Mouse (Mus musculus) pancreas, adult 10 weeks (tissue): ENCODE results near the gene Ube2g2. TPM values are rescaled to one million over a fixed set of nuclear protein-coding genes. Genes with fewer than 3 reads are reported as not detected.

Experiments used
- polyA plus RNA-seq: library from polyadenylated mRNA; stranded (reverse); fragments of 350-450 nt; fragmentation: Illumina TruSeq; extraction: RNeasy Lipid Tissue Mini Kit (QIAGEN cat#74804); gene quantifications from one replicate; pipeline ENCODE4 v1.2.3, GENCODE M21; 2015; ENCODE audit warnings: low read depth, low replicate concordance; ENCODE audit not compliant: insufficient read depth

The Ube2g2 gene
- polyA plus RNA-seq = 14.4 TPM

DNA sequence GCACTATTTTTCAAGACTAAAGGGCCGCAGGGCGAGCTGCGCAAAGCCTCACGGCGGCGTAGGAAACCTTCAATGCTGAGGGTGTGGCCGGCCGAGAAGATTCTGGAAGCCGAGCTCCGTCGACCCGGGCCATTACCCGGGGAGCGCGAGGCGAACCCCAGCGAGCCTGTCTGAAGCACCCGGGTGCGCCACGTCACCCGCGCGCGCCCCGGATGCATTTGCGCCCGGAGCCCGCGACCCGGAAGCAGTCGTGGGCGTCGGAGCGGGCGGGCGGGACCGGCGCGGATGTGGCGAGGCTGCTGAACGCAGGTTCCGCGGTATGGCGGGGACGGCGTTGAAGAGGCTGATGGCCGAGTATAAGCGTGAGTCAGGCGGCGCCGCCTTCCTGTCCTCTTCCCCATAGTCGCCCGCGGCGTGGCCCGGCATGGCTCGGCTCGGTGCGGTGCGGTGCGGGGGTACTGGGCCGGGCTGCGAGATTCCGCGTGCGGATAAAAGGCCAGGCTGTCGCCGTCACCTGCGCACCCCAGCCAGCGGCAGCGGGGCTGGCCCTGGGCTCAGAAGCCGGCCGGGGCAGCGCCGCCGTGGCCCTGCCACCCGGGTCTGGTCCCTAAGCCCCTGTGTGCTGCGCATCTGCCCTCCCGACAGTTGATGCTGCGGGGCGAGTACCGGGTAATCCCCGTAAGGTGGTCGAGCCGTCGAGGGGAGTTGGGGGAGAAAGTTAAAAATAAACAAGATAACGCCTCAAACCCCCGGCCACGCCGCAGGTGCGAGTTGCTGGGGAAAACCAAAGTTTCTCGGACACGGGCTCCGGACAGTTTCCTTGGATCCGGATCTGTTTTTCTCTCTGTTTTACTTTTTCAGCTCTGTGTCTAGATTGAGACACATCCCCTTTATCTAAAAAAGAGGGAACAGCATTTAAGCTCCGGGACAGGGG is at the start of gene Ube2g2:
TSS of gene Ube2g2 (plus strand) at position 221 of the 934 bp plus-strand sequence.

DNA sequence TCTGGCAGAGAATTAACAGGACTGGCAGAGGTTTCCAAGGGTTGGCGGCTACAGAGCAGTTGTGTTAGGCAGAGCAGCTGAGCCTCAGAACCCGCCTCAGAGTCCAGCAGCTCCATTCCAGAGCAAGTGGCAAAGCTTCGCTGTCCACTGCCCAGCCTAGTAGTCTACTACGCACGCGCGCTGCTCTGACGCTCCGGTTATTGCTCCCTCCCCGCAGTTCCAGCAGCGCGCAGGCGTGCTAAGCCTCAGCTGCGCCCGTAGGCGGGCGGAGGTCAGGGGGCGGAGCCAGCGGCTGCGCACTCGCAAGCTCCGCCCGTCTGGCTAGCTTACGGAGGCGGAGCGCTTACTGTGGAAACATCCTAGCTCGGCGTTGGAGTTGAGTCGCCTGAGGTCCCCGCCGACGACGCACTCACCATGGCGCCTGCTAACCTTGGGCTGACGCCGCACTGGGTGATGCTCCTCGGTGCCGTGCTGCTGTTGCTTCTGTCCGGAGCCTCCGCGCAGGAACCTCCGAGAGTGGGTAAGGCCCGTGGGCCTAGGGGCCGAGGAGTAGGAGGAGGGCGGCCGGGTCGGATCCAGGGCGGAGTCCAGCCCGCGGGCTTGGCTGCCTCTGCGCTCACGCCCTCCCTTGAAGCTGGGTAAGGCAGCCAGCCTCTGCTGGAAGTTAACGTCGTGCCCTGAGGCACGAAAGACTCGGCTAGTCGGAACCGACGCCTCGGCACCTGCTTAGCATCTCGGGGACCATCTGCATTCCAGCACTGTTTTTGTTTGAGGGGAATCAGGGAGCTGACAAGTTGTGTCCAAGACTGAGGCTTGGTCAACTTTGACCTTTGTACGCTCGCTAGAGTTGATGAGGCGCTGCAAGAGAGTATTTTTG is 40.4 kb upstream of the Ube2g2 start, which contains the start of gene Pttg1ip:
TSS of gene Pttg1ip (plus strand) at position 313 of the 877 bp plus-strand sequence.

DNA sequence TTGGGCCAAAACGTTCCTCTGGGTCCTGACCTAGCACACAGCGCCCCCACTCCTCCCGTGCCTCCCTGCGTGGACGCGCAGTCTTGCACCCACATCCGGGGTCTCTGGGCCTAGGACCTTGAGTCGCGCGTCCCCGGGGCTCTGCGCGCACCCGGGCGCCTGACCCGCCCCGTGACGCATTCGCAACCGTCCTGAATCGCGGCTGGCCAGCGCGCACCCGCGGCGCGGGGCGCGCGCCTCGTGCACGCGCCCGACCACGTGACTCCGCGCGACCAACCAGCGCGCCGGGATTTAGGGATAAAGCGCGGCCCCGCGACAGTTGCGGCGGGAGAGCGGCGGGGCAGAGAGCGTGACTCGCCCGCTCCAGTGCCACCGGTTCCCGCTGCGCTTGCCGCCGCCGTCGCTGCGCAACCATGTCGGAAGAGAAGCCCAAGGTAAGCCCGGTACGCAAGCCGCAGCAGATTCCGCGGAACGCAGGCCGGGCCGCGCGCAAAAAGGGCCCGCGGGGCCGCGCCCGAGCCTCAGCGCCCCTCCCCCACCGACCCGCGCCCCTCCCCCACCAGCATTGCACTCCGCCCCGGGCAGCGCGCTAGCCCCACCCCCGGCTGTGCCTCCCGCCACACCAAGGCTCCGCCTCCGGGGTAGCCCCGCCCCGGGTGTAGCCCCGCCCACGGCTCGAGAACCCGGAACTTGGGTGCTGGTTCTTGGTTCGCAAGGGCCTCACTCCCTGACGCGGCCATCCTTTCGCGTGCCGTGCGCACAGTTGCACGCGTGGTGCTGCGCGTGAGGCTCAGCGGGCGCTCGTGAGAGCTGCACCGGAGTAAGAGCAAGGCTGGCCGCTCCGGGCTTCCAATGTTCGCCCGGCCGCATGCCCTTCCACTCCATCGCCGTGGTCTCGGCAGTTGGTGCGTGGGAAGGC is 15.9 kb upstream of the Ube2g2 start, which contains the start of the genes Sumo3 and Gm49325:
TSS of gene Sumo3 (plus strand) at position 190 of the 919 bp plus-strand sequence.
TSS of gene Gm49325 (plus strand) at position 290 of the 919 bp plus-strand sequence.

DNA sequence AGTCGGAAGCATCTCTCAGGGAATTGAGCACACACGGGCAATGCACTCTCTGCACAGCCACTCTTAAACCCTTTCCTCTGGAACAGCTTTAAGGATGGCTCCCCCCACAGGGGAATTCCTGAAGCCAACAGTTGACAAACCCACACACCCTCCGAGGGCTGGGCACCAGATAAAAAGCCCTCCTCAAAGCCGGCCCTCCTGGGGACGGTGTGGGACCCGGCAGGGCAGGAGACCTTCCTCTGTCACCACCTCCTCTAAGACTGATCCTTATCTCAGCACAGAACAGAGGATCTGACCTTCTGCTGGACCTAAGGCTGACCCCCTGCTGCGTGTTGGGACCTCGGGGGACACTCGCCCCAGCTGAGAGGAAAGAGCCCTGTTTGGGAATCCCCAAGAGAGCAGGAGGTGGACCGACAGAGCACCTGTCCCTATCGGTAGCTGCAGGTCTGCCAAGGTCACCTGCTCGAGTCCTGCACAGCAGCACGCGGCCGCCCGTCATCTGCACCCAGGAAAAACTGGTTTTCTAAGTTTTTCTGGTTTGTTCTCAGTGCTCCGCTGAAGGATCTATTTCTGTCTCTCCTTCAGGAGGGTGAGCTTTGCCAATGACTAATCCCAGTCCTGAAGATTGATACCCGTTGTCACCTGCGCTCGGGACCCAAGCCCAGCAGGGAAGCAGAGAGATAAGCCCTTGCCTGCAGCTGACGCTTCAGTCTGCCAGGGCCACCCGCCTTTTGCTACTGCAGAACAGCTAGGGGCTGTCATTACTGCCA is 64.0 kb downstream of the Ube2g2 start, which contains the start of gene Tspear:
TSS of gene Tspear (plus strand) at position 675 of the 770 bp plus-strand sequence.

DNA sequence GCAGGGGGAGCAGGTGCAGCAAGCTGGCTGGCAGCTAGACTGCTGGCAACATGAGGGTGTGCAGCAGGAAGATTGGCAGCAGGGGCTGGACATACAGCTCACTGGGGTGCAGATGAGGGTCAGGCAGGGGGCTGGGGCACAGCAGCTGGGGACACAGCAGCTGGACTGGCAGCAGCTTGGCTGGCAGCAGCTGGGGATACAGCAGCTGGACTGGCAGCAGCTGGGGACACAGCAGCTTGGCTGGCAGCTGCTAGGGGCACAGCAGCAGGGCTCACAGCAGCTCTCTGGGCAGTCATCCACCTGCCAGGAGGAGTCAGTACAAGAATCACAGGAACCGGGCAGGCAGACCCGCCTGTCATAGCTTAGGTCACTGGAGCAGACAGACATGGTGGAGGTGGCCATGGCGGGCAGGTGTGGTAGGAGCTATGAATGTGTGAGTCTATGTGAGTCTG is 68.3 kb downstream of the Ube2g2 start, which contains the start of gene Gm19402:
TSS of gene Gm19402 (minus strand) at position 402 of the 452 bp plus-strand sequence.

Other genes starting within 250 kb of the Ube2g2 start
- 5.1 TPM for gene Adarb1, start 204.0 kb upstream of the Ube2g2 start, polyA plus RNA-seq
- 5.0 TPM for gene Fam207a, start 106.5 kb upstream of the Ube2g2 start, polyA plus RNA-seq
- gene Itgb2, start 92.0 kb upstream of the Ube2g2 start, polyA plus RNA-seq = 2.8 TPM
- 43.2 TPM for gene Pttg1ip, start 40.6 kb upstream of the Ube2g2 start, polyA plus RNA-seq
- 25.0 TPM for gene Sumo3, start 16.2 kb upstream of the Ube2g2 start, polyA plus RNA-seq
- not detected for gene Gm49325, start 16.1 kb upstream of the Ube2g2 start, polyA plus RNA-seq
- not detected for gene Tspear, start 64.3 kb downstream of the Ube2g2 start, polyA plus RNA-seq
- not detected for gene Gm19402, start 68.5 kb downstream of the Ube2g2 start, polyA plus RNA-seq
- gene Gm9508, start 75.0 kb downstream of the Ube2g2 start, polyA plus RNA-seq = not detected
- gene Gm10272, start 84.4 kb downstream of the Ube2g2 start, polyA plus RNA-seq = not detected
- gene Gm10024, start 89.2 kb downstream of the Ube2g2 start, polyA plus RNA-seq = not detected
- not detected for gene Gm10142, start 93.5 kb downstream of the Ube2g2 start, polyA plus RNA-seq
- gene Krtap12-1, start 98.3 kb downstream of the Ube2g2 start, polyA plus RNA-seq = not detected
- gene Gm10100, start 104.2 kb downstream of the Ube2g2 start, polyA plus RNA-seq = not detected
- not detected for gene Gm18596, start 120.4 kb downstream of the Ube2g2 start, polyA plus RNA-seq
- gene Gm9736, start 129.1 kb downstream of the Ube2g2 start, polyA plus RNA-seq = not detected
- not detected for gene Gm3233, start 137.4 kb downstream of the Ube2g2 start, polyA plus RNA-seq
- gene Gm3238, start 149.1 kb downstream of the Ube2g2 start, polyA plus RNA-seq = not detected
- not detected for gene Gm7138, start 154.7 kb downstream of the Ube2g2 start, polyA plus RNA-seq
- gene Gm3250, start 160.3 kb downstream of the Ube2g2 start, polyA plus RNA-seq = not detected
- gene Gm7137, start 165.9 kb downstream of the Ube2g2 start, polyA plus RNA-seq = not detected
- gene Gm9639, start 172.8 kb downstream of the Ube2g2 start, polyA plus RNA-seq = not detected
- not detected for gene Gm19668, start 176.9 kb downstream of the Ube2g2 start, polyA plus RNA-seq
- not detected for gene Gm9507, start 189.6 kb downstream of the Ube2g2 start, polyA plus RNA-seq
- not detected for gene Gm2696, start 192.4 kb downstream of the Ube2g2 start, polyA plus RNA-seq
- gene Krtap10-4, start 204.8 kb downstream of the Ube2g2 start, polyA plus RNA-seq = not detected
- not detected for gene Krtap10-10, start 213.7 kb downstream of the Ube2g2 start, polyA plus RNA-seq
- not detected for gene Gm36176, start 224.5 kb downstream of the Ube2g2 start, polyA plus RNA-seq
- not detected for gene Gm10318, start 230.6 kb downstream of the Ube2g2 start, polyA plus RNA-seq
- not detected for gene Gm3285, start 239.7 kb downstream of the Ube2g2 start, polyA plus RNA-seq